Mouse (Mus musculus) testis, adult 2 months (tissue): ENCODE results near the gene B4galnt1. TPM values are rescaled to one million over a fixed set of nuclear protein-coding genes. Genes with fewer than 3 reads are reported as not detected.
"Not testable (repeated sequence)": the region's sequence is repeated elsewhere in the genome, so short reads cannot be mapped to it uniquely, and the experiment has no call there.

ENCODE experiments used
- H3K27ac ChIP-seq: fragments of 200-500 bp; 2 replicates; pipeline ENCODE4 v1.5.1; 2012; ENCODE audit warnings: low read depth, low read length; ENCODE audit not compliant: control insufficient read depth, insufficient read depth
- H3K27me3 ChIP-seq: fragments of 200-500 bp; 2 replicates; pipeline ENCODE4 v1.6.1; 2012; ENCODE audit warnings: mild to moderate bottlenecking, low read length, moderate library complexity; ENCODE audit not compliant: control insufficient read depth, insufficient read depth
- H3K36me3 ChIP-seq: fragments of 200-500 bp; 2 replicates; pipeline ENCODE4 v1.6.1; 2012; ENCODE audit warnings: mild to moderate bottlenecking, low read length; ENCODE audit not compliant: control insufficient read depth, insufficient read depth
- H3K4me1 ChIP-seq: fragments of 200-500 bp; 2 replicates; pipeline ENCODE4 v1.6.1; 2012; ENCODE audit warnings: low read length; ENCODE audit not compliant: control insufficient read depth, insufficient read depth
- H3K4me3 ChIP-seq: fragments of 200-500 bp; 2 replicates; pipeline ENCODE4 v1.5.1; 2012; ENCODE audit warnings: low read depth, mild to moderate bottlenecking, low read length, moderate library complexity, mixed read lengths; ENCODE audit not compliant: control insufficient read depth
- CTCF ChIP-seq: fragments of 200-500 bp; IDR thresholded peaks from 2 replicates; pipeline ENCODE4 v1.5.1; 2012; ENCODE audit warnings: low read depth, mild to moderate bottlenecking, inconsistent platforms, low read length, moderate library complexity; ENCODE audit not compliant: control insufficient read depth, insufficient read depth, insufficient replicate concordance
- POLR2A ChIP-seq: fragments of 200-500 bp; IDR thresholded peaks from 2 replicates; pipeline ENCODE4 v1.6.1; 2012; ENCODE audit warnings: low read depth, mild to moderate bottlenecking, inconsistent platforms, low read length, moderate library complexity; ENCODE audit not compliant: control insufficient read depth
- polyA plus RNA-seq: library from polyadenylated mRNA; depleted of rRNA; stranded (reverse); fragments of >200 nt; gene quantifications from 2 replicates; pipeline ENCODE4 v1.2.3, GENCODE M21; 2012

The B4galnt1 gene
- polyA plus RNA-seq, 1 experiment, result 27.0 TPM

GRCm38 (mm10) chr10:127156511-127156910, 8.5 kb upstream of the B4galnt1 start:
- Histone ChIP-seq H3K27me3 (no peaks in the 10 kb centered on the region), H3K36me3 (no peaks in the 10 kb centered on the region), H3K4me1 (no peaks in the 10 kb centered on the region), H3K27ac (no peak overlapping the region), H3K4me3 (no peak overlapping the region)
- no peak for TF ChIP-seq CTCF
- TF ChIP-seq POLR2A, result no peak

- no peak overlapping the region for H3K4me3 ChIP-seq
- no peaks in the 10 kb centered on the region for H3K4me1 ChIP-seq
- no peak overlapping the region for H3K27ac ChIP-seq
- TF ChIP-seq POLR2A (no peak), CTCF (no peak)
- no peaks in the 10 kb centered on the region for H3K36me3 ChIP-seq
- no peaks in the 10 kb centered on the region for H3K27me3 ChIP-seq
These were observed 6.6 kb upstream of the B4galnt1 start for GRCm38 (mm10) chr10:127158471-127158870.

- H3K36me3 ChIP-seq, result no peaks in the 10 kb centered on the region
- H3K27ac ChIP-seq, result no peak overlapping the region
- no peak overlapping the region for H3K4me3 ChIP-seq
- H3K27me3 ChIP-seq, result no peaks in the 10 kb centered on the region
- H3K4me1 ChIP-seq, result no peaks in the 10 kb centered on the region
- no peak for TF ChIP-seq POLR2A
- TF ChIP-seq CTCF, result no peak
These were observed 4.9 kb upstream of the B4galnt1 start for GRCm38 (mm10) chr10:127160081-127160480.

- Histone ChIP-seq H3K4me3 (no peak overlapping the region), H3K4me1 (peaks cover 2% of the 10 kb centered on the region), H3K36me3 (no peaks in the 10 kb centered on the region), H3K27ac (no peak overlapping the region), H3K27me3 (no peaks in the 10 kb centered on the region)
- TF ChIP-seq POLR2A, result no peak
- no peak for TF ChIP-seq CTCF
These were observed 4.3 kb upstream of the B4galnt1 start for GRCm38 (mm10) chr10:127160728-127161127.

- not testable (repeated sequence) for H3K27ac ChIP-seq, H3K27me3 ChIP-seq, H3K36me3 ChIP-seq
- peaks cover 13% of the 10 kb centered on the region for H3K4me1 ChIP-seq
- peak overlapping the region; percentile 26 for H3K4me3 ChIP-seq
These were observed 2.2 kb upstream of the B4galnt1 start for GRCm38 (mm10) chr10:127162771-127163261.

GRCm38 (mm10) chr10:127164190-127164589, 835 bp upstream of the B4galnt1 start:
- H3K36me3 ChIP-seq, result no peaks in the 10 kb centered on the region
- peaks cover 13% of the 10 kb centered on the region for H3K4me1 ChIP-seq
- peak overlapping the region; percentile 90 for H3K27ac ChIP-seq
- TF ChIP-seq POLR2A (no peak), CTCF (no peak)
- no peaks in the 10 kb centered on the region for H3K27me3 ChIP-seq
- peak overlapping the region; percentile 86 for H3K4me3 ChIP-seq

- Histone ChIP-seq H3K27ac (peak overlapping the region; percentile 90), H3K4me3 (peak overlapping the region; percentile 86), H3K27me3 (no peaks in the 10 kb centered on the region), H3K36me3 (no peaks in the 10 kb centered on the region), H3K4me1 (peaks cover 16% of the 10 kb centered on the region)
- no peak for TF ChIP-seq CTCF
- peak; percentile 61 for TF ChIP-seq POLR2A
These were observed 279 bp downstream of the B4galnt1 start for GRCm38 (mm10) chr10:127165354-127165653.

- Histone ChIP-seq H3K36me3 (no peaks in the 10 kb centered on the region), H3K27me3 (no peaks in the 10 kb centered on the region), H3K27ac (peak overlapping the region; percentile 90), H3K4me1 (peaks cover 17% of the 10 kb centered on the region), H3K4me3 (peak overlapping the region; percentile 86)
- no peak for TF ChIP-seq CTCF
- peak; percentile 52; the same call in 1 of the 2 replicates for TF ChIP-seq POLR2A
These were observed 804 bp downstream of the B4galnt1 start for GRCm38 (mm10) chr10:127165654-127166403.
